Mouse (Mus musculus) spleen, postnatal 36 days (tissue): ENCODE data around the gene Vps50.
"Not testable (repeated sequence)": the region's sequence is repeated elsewhere in the genome, so short reads cannot be mapped to it uniquely, and the experiment has no call there.

ENCODE experiments used
- DNase-seq, 2 experiments: peaks; one replicate each; pipeline ENCODE4 v3.0.0; 2022; ENCODE audit warnings: low spot score in 2 of 2, mixed read lengths in 1 of 2

The Vps50 gene

GRCm38 (mm10) chr6:3498162-3498848 is at the start of gene Vps50, which contains the start of gene Hepacam2:
Gene Vps50, plus strand, starts transcription at chr6:3498382.
Gene Hepacam2, minus strand, starts transcription at chr6:3498298.
- peak; percentile 87 to 88 for DNase-seq

GRCm38 (mm10) chr6:3454421-3454820 is 43.8 kb upstream of the Vps50 start:
- DNase-seq = no peak

- peak in 1 of 2 experiments; percentile 3 for DNase-seq
Observed at GRCm38 (mm10) chr6:3455944-3456536, 42.1 kb upstream of the Vps50 start.

- DNase-seq = peak; percentile 9 to 20
Observed at GRCm38 (mm10) chr6:3463026-3463425, 35.2 kb upstream of the Vps50 start.

GRCm38 (mm10) chr6:3463594-3463993 is 34.6 kb upstream of the Vps50 start:
- peak in 1 of 2 experiments; percentile 18 for DNase-seq

- no peak for DNase-seq
Observed at GRCm38 (mm10) chr6:3468627-3469026, 29.6 kb upstream of the Vps50 start.

- DNase-seq = no peak
Observed at GRCm38 (mm10) chr6:3470706-3471105, 27.5 kb upstream of the Vps50 start.

- no peak for DNase-seq
Observed at GRCm38 (mm10) chr6:3476299-3476698, 21.9 kb upstream of the Vps50 start.

- no peak for DNase-seq
Observed at GRCm38 (mm10) chr6:3479853-3480252, 18.3 kb upstream of the Vps50 start.

GRCm38 (mm10) chr6:3481705-3482104 is 16.5 kb upstream of the Vps50 start:
- no peak for DNase-seq

GRCm38 (mm10) chr6:3485133-3485532 is 13.0 kb upstream of the Vps50 start:
- no peak for DNase-seq

GRCm38 (mm10) chr6:3487355-3487754 is 10.8 kb upstream of the Vps50 start:
- DNase-seq = no peak

GRCm38 (mm10) chr6:3494285-3494684 is 3.9 kb upstream of the Vps50 start:
- peak in 1 of 2 experiments; percentile 17 for DNase-seq

- DNase-seq = peak; percentile 26 to 51
Observed at GRCm38 (mm10) chr6:3496210-3496609, 2.0 kb upstream of the Vps50 start.

GRCm38 (mm10) chr6:3500286-3500685 is 2.1 kb downstream of the Vps50 start:
- no peak for DNase-seq

- no peak for DNase-seq
Observed at GRCm38 (mm10) chr6:3505289-3505688, 7.1 kb downstream of the Vps50 start.

GRCm38 (mm10) chr6:3507078-3507477 is 8.9 kb downstream of the Vps50 start:
- DNase-seq = no peak

- not testable (repeated sequence) for DNase-seq
Observed at GRCm38 (mm10) chr6:3508151-3508550, 10.0 kb downstream of the Vps50 start.

- DNase-seq = no peak
Observed at GRCm38 (mm10) chr6:3509782-3510181, 11.6 kb downstream of the Vps50 start.

GRCm38 (mm10) chr6:3511116-3511515 is 12.9 kb downstream of the Vps50 start:
- no peak for DNase-seq

- no peak for DNase-seq
Observed at GRCm38 (mm10) chr6:3511612-3512011, 13.4 kb downstream of the Vps50 start.

- DNase-seq = no peak
Observed at GRCm38 (mm10) chr6:3512611-3513010, 14.4 kb downstream of the Vps50 start.

- no peak for DNase-seq
Observed at GRCm38 (mm10) chr6:3528198-3528597, 30.0 kb downstream of the Vps50 start.
